Mouse (Mus musculus) lung, postnatal 14 days (tissue): ENCODE measurements around the gene Pth1r.
A peak's percentile ranks its signal among the peaks of the same experiment; 100 is the strongest.

ENCODE experiments used
- DNase-seq: peaks from one replicate; pipeline ENCODE4 v3.0.0; 2021

The Pth1r gene

GRCm38 (mm10) chr9:110746961-110747360 is at the start of gene Pth1r:
TSS of gene Pth1r (minus strand) at chr9:110747145.
- no peak for DNase-seq

DNA sequence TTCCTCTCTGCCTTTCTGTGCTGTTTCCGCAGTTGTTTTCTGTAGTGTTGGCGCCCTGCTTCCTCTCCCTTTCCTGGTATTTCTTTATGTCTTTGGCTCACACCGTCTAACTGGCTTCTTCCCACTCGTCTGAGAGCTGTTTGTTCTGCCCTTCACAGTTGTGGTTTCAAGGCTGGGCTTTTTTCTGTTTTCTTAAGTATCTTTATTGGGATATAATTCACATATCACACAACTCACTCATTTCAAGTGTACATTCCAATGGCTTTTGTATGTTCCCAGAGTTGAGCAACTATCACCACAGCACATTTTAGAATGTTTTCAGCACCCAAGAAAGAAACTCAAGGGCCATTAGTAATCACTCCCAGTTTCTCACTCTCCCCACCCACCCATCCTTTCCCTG is 43.5 kb upstream of the Pth1r start:
- DNase-seq, result peak; percentile 37

GRCm38 (mm10) chr9:110788169-110788568 is 41.2 kb upstream of the Pth1r start:
- DNase-seq, result no peak

- no peak for DNase-seq
Observed at GRCm38 (mm10) chr9:110783611-110784010, 36.7 kb upstream of the Pth1r start.

DNA sequence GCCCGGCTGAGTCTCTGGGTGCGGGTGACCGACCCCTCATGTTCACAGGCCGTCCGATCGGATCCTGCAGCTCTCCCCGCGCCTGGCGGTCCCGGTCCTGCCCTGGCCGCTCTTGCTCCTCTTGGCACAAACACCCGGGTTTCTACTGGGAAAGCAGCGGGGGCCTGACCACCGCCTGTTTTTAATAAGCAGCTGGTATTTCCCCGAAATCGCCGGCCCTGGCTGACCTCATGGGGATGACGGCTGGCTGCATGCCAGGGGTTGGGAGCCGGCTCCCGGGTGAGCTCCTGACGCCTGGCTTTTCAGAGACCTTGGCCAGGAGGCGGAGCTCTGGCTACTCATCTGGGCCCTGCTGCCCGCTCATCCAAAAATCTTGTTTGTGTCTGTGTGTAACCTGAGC is 34.8 kb upstream of the Pth1r start:
- DNase-seq, result peak; percentile 90

DNA sequence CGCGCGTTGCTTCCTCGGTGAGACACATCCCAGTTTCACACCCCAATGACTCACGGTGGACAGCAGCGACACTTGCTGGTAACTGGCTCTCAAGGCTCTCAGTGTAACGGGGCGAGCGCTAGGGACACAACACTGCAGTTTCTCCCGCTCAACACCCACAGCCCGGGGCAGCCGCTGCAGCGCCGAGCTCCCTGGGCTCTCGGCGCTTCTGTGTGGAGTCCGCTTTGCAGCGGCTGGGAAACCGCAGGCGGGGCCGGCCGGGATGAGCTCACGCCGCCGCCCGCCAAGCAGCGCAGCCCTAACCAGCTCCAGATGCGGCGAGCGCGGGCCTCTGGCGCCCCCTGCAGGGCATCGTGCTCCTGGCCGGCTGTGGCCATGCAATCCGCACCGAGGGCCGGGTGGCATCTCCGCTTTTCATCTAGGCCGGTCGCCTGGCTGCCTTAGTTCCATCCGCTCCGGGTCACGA is 34.3 kb upstream of the Pth1r start:
- peak; percentile 98 for DNase-seq

DNA sequence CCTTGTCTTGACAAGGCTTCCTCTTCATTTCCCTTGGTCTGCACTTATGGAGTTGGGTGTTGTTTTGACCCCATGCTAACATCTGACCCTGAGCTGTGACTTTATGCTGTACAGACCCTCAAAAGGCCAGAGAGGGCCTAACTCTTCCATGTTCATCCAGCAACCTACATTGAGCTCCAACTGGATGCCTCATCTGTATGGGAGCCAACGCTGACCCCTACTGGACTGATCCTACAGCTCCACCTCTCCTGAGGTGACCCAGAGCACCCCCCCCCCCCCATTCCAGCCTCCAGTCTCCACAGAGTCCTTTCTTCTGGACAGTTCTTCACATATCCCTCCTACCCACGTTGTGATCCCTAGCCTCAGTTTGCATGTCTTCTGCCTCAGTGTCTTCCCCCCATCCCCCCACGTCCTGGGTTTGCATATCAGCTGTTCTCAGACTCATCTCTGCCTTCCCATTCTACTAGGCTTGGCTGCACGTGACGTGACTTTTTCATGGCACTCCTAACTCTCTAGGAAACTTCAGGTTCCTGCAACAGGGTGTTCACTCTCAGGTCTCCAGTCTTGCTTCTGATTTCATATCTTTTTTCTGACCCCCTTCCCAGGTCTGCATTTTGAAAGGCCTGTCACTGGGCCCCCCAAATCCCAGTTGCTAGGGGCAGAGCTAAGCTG is 32.4 kb upstream of the Pth1r start:
- no peak for DNase-seq

DNA sequence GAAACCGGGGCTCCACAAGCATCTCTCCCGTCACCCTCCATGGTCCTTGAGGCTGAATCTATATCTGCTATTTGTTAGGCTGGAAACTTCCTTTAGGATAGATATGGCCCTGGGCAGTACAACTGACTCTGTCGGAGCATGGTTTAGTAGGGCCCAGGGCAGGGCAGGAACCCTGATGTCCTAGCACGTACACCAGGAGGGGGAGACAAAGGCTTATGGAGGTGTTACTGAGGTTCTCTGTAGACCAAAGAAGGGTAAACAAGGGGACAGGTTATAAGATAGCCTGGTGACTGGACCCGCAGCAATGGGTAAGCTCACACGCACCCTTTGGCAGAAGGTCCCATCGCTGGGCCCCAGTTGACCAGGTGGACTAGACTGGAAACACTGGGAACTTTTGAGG is 31.6 kb upstream of the Pth1r start:
- DNase-seq, result no peak

- no peak for DNase-seq
Observed at GRCm38 (mm10) chr9:110778100-110778499, 31.2 kb upstream of the Pth1r start.

DNA sequence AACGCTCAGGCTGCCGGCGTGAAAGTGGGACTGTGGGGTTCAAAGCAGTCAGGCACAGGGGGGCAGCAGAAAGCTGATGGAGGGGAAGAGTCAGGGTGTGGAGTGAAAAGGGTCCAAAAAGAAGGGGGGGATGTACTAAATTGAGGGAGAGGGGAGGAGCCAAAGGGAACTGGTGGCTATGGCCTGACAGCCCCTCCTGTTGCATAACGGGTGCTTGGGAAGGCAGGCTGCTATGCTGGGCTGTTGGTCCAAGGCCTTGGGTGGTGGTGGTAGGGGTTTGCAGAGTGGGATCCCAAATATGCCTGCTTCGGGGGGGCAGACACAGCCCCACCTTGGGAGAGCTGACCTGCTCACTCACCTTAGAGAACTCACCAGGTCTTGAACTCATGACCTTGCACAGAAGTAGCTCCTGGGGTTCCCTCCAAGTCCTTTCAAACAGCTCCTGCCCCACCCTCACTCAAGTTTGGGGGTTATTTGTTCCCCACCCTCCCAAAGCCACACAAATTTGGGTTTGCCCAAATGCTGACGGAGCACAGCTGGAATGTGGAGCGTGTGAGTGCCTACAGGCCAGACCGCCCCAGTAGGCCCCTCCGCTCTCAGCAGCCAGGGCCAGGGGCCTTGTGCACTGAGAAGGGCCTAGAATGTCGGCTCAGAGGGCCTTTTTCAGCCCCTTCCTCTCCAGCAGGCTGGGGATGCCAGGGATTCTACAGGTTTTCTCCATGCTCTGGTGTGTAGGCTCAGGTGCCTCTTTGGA is 28.5 kb upstream of the Pth1r start:
- DNase-seq, result no peak

DNA sequence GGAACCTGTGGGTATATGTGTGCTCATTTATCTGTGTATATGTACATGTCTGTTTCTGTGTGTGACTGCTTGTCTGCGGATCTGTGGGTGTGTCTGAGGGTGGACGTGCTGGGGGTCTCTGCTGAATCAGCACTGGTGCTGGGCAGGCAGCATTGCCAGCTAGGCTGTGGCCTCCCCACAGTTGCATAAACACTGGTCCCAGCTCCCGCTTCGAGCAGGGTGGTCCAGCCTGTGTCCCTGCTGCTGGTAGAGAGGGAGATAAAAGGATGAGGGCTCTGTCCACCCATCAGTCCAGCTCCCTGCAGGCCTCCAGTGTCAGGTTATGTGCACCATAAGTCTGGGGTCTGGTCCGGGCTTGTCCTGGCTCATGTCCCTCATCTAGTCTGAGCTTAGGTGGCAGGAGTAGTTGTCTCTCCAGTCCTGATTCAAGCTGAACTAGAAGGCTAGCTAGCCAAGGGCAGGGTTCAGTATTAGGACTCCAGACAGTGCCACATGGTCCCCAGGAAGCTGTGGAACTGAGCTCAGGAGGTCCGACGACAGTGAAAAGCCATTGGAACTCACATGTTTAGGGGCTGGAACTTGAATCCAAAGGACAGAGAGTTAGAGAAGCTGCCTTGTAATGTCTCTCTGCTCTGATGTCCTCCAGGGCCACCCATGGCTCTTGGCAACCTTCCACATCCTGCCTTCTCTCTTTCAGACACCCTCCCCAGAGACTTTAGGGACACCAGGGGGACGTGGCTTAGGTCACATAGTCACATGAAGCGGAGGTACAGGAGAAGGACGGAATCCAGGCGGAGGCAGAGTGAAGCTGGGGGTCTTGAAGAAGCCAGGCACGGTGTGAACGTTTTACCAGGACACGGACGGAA is 27.7 kb upstream of the Pth1r start:
- DNase-seq, result peak; percentile 56

DNA sequence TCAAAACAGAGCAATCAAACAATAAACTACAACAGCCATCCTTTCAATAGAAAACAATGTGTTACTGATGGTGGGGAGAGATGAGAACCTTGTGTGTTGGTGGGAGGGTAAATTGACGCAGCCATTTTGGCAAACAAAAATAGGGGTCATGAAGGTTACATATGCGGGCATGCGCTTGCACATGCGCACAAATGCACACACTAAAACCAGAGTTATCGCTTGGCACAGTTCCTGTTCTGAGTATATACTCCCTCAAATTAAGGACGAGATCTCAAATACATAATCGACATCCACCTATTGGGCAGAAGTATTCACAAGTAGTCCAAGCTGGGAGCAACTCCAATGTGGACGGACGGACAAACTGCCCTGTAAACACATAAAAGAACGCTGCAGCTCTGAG is 25.4 kb upstream of the Pth1r start:
- no peak for DNase-seq

DNA sequence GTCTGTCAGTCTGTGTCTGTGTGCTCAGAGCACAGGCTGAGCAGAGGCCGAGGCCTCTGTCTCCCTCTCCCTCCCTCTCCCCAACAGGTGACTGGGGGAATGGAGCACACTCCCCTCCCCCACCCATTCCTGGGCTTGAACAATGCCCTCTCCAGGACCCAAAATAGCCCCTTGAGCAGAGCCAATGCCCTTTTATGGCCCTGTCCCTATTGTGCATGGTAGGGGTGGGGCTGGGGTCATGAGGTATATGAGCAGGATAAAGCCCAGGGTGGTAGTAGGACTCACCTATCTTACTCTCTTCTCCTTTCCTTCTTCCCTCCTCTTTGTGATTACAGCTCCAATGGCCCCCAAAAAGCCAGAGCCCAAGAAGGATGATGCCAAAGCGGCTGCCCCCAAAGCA is 16.5 kb upstream of the Pth1r start:
- DNase-seq, result no peak

DNA sequence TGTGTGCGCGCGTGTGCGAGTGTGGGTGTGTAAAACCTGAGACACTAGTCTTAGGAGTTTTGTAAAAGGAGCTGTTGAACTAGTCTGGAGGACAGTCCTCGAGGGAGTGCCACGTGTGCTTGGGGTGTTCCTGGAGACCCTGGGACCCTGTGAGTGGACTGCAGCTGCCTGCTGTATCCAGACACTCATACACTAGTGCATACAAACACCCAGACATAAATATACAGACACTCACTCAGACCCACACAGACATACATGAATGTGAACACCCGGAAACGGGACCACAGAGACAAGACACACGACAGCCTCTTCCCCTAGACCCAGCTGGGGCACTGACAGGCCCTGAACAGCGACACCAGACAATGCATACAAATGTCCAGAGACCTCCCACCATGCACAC is 15.8 kb upstream of the Pth1r start:
- no peak for DNase-seq

GRCm38 (mm10) chr9:110760886-110761285 is 13.9 kb upstream of the Pth1r start:
- no peak for DNase-seq

DNA sequence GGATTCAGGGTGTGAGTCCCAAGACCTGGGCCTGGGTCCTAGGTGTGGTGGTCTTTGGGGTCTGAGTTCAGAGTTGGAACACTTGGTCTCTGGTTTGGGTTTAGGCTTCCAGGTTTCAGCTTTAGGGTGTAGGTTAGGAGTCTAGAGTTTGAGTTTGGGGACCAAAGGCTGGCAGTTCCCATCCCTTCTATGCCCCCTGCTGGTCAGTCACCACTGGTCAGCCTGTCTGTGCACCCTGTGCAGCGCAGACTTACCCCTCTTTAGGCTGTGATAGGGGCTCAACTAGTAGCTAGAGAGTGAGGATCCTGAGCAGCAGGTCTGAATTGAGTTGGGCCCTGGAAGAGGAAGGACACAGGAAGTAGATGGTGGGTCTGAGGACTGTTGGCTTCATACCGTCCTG is 12.3 kb upstream of the Pth1r start:
- peak; percentile 79 for DNase-seq

- DNase-seq, result peak; percentile 73
Observed at GRCm38 (mm10) chr9:110758605-110759004, 11.7 kb upstream of the Pth1r start.

- no peak for DNase-seq
Observed at GRCm38 (mm10) chr9:110757816-110758215, 10.9 kb upstream of the Pth1r start.

DNA sequence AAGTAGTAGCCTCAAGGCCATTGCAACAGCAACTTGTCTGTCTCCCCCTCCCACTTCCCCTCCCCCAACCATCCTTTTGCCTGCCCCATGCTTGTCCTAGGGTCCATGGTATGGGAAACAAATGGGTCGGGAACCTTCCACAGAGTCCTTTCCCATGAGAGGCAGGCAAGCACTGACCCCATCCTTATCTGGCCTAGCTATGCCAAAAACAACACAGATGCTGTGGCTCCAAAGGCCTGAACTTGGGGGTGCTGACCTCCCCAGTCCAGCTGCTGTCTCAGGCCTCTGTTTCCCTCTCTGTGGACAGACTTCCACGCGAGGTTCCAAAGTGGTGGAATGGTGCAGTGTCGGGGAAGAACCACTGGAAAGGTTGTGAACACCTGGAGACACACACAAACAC is 6.8 kb upstream of the Pth1r start:
- DNase-seq, result no peak

DNA sequence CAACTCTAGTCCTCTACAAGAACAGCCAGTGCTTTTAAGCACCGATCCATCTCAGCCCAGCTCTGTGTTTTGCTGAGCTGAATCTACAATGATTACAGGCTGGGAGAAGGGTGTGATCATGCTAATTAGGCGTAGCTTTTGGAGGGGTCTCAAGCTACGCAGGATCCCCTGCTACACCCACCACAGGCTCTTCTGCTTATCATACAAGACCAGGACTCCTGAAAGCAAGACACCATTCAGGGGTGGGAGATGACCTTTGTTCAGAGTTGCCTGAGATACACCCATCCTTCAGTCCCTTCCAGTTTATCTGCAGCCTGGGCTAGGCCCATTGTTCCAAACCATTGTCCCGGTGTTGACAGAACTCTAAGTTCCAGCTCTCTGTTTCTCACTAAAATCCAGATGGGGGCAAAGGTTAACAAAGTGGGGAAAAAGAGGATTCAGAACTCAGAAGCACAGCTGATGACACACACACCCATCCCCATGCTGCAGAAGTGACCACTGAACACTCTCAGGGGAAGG is 6.0 kb upstream of the Pth1r start:
- no peak for DNase-seq

DNA sequence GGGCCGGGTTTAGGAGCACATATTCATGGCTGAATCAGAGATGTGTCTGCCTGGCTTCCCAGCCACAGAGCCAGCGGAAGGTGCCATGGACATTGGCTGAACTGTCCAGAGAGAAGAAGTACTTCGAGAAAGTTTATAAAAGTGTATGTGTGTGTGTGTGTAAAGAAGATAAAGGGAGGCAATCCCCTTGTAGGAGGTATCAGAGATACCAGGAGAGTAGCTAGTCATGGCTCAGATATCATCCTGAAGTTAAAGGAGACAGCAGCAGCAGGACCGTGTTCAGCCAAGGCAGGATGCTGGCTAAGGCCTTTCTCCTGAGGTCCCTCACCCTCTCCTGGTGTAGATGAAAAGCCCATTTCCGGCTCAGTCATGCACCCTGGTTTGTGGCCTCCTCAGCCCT is 4.5 kb upstream of the Pth1r start:
- no peak for DNase-seq

- DNase-seq, result no peak
Observed at GRCm38 (mm10) chr9:110750404-110751187, 3.7 kb upstream of the Pth1r start.

GRCm38 (mm10) chr9:110748451-110748850 is 1.5 kb upstream of the Pth1r start:
- no peak for DNase-seq
